Mouse (Mus musculus) brown adipose tissue, adult 24 weeks (tissue): Measurements from ENCODE around the gene Slamf6. TPM values are rescaled to one million over a fixed set of nuclear protein-coding genes. Genes with fewer than 3 reads are reported as not detected.

Source experiments
- H3K27ac ChIP-seq: fragments of 200-500 bp; replicated peaks from 2 replicates; pipeline ENCODE4 v1.5.1; 2012; ENCODE audit warnings: low read depth, mild to moderate bottlenecking, low read length
- H3K4me1 ChIP-seq: fragments of 200-500 bp; 2 replicates; pipeline ENCODE4 v1.6.1; 2012; ENCODE audit warnings: low read length, mixed read lengths; ENCODE audit not compliant: control insufficient read depth, insufficient read depth, insufficient read length
- H3K4me3 ChIP-seq: fragments of 200-500 bp; 2 replicates; pipeline ENCODE4 v1.5.1; 2012; ENCODE audit warnings: low read depth, mild to moderate bottlenecking, low read length, moderate library complexity; ENCODE audit not compliant: insufficient read depth
- polyA plus RNA-seq: library from polyadenylated mRNA; stranded (reverse); fragments of >200 nt; gene quantifications from 2 replicates; pipeline ENCODE4 v1.2.4, GENCODE M21; 2012; ENCODE audit not compliant: missing spikeins, insufficient read depth, insufficient read length

The Slamf6 gene
- polyA plus RNA-seq, 1 experiment, result not detected

DNA sequence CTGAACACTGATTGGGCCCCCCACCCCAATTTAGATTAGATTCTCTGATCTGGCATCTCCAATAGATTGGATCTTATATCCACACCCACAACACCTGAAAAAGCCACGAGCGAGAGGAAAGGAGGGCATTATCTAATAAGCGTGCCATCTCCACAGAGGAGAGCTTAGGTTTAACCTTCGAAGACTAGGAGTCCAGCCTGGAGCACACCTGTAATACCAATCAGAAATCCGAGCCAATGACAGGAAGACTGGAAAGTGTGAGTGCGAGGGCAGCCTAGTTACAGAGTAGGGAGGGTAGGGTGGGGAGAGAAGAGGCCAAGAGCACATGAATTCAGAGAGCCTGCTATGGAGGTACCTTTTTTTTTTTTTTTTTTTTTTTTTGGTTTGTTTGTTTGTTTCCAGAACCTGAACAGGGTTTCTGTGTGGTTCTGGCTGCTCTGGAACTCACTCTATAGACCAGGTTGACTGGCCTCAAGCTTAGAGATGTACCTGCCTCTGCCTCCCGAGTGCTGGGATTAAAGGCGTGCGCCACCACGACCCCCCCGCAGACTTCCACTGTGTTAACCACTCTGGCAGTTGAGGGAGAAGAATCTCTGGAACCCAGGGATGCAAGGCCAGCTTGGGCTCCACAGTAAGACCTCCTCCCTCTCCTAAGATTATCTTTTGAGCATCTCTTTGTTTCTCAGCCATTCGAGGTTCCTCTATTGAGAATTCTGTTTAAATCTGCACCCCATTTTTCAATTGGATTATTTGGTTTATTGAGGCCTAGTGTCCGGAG, 81.7 kb downstream of the Slamf6 start:
- no peaks in the 10 kb centered on the region for H3K4me1 ChIP-seq
- H3K27ac ChIP-seq, result no peak overlapping the region
- H3K4me3 ChIP-seq, result no peak overlapping the region

DNA sequence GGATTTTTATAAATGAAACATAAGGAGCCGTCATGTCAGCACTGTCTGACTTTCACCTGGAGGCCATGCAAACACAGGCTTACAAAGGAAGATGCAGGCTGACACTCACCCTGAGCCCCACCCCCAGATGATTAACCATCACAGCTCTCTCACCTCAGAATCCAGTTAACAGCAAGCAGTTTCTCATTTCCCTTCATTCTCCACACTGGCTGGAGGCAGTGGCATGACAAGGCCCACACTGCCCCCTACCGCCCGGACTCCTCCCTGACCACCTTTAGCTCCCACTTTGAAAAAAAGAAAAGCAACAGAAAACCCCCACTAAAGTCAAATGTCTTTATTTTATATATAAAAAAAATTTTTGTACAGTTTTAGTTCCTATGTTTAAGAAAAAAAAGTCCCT, 83.3 kb downstream of the Slamf6 start:
- H3K4me1 ChIP-seq, result no peaks in the 10 kb centered on the region

DNA sequence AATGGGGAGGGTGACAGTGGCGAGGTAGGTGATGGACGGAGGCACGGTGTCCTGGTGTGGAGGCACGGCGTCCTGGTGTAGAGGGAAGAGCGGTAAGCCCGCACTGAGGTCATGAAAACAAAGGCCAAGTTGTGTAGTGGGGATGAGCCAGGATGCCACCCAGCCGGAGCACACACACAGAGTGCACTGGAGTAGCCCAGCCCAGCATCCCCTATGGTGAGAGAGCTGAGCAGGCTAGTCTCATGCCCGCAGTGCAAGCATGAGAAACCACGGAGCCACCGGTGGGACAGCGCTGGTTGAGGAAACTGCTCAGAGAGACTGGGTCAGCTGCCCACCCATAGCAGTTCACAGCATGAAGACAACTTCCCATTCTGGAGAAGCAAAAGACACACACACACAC, 84.3 kb downstream of the Slamf6 start:
- no peak overlapping the region for H3K4me3 ChIP-seq

More for the DNA sequence above, 83.3 kb downstream of the Slamf6 start:
- H3K4me3 ChIP-seq, result no peak overlapping the region
- no peak overlapping the region for H3K27ac ChIP-seq

More for the DNA sequence above, 84.3 kb downstream of the Slamf6 start:
- no peaks in the 10 kb centered on the region for H3K4me1 ChIP-seq
- H3K27ac ChIP-seq, result no peak overlapping the region

Other genes with a start within 250 kb of the Slamf6 start
- gene Cd48, start 235.5 kb upstream of the Slamf6 start, polyA plus RNA-seq, result 4.8 and 7.1 TPM in 2 replicates
- gene Slamf1, start 150.4 kb upstream of the Slamf6 start, polyA plus RNA-seq, result not detected in 2 replicates
- gene Cd84, start 77.8 kb upstream of the Slamf6 start, polyA plus RNA-seq, result 4.0 and 4.7 TPM in 2 replicates
- 0.40 TPM in 1 of 2 replicates, not detected in the other for gene Gm10521, start 21.9 kb upstream of the Slamf6 start, polyA plus RNA-seq
- gene Vangl2, start 110.9 kb downstream of the Slamf6 start, polyA plus RNA-seq, result 0.58 TPM in 1 of 2 replicates, not detected in the other
- gene Nhlh1, start 140.1 kb downstream of the Slamf6 start, polyA plus RNA-seq, result not detected in 2 replicates
- gene Copa, start 165.0 kb downstream of the Slamf6 start, polyA plus RNA-seq, result 73.4 and 75.2 TPM in 2 replicates
- gene Ncstn, start 165.3 kb downstream of the Slamf6 start, polyA plus RNA-seq, result 25.1 and 29.6 TPM in 2 replicates
- 185 and 215 TPM in 2 replicates for gene Pex19, start 209.2 kb downstream of the Slamf6 start, polyA plus RNA-seq
- 49.0 and 61.8 TPM in 2 replicates for gene Dcaf8, start 230.6 kb downstream of the Slamf6 start, polyA plus RNA-seq